Mouse (Mus musculus) heart, adult 9 months (tissue): ENCODE data around the gene Fam171a2.

Experiments
- DNase-seq, 2 experiments: peaks; one replicate each; pipeline ENCODE4 v3.0.0; 2022; ENCODE audit warnings: low spot score in 2 of 2

Fam171a2 gene

GRCm38 (mm10) chr11:102434816-102435705 is 12.4 kb downstream of the Fam171a2 start:
- DNase-seq = no peak

GRCm38 (mm10) chr11:102434406-102434805 is 13.1 kb downstream of the Fam171a2 start:
- peak; percentile 74 to 84 for DNase-seq

- no peak for DNase-seq
Measured at GRCm38 (mm10) chr11:102433866-102434265, 13.6 kb downstream of the Fam171a2 start.

- DNase-seq = peak; percentile 87 to 89
Measured at GRCm38 (mm10) chr11:102432896-102433295, 14.6 kb downstream of the Fam171a2 start.

- peak in 1 of 2 experiments; percentile 66 for DNase-seq
Measured at GRCm38 (mm10) chr11:102432115-102432843, 15.2 kb downstream of the Fam171a2 start.

GRCm38 (mm10) chr11:102431728-102432114 is 15.8 kb downstream of the Fam171a2 start:
- no peak for DNase-seq

- peak; percentile 74 to 85 for DNase-seq
Measured at GRCm38 (mm10) chr11:102431018-102431645, 16.4 kb downstream of the Fam171a2 start.

- peak; percentile 96 to 97 for DNase-seq
Measured at GRCm38 (mm10) chr11:102430121-102431017, 17.1 kb downstream of the Fam171a2 start, which contains the start of gene Grn. Gene Grn (plus strand): TSS chr11:102430315.

GRCm38 (mm10) chr11:102429551-102429950 is 17.9 kb downstream of the Fam171a2 start:
- no peak for DNase-seq

GRCm38 (mm10) chr11:102428981-102429540 is 18.4 kb downstream of the Fam171a2 start:
- DNase-seq = no peak

- no peak for DNase-seq
Measured at GRCm38 (mm10) chr11:102425555-102426316, 21.7 kb downstream of the Fam171a2 start.

GRCm38 (mm10) chr11:102424666-102425065 is 22.8 kb downstream of the Fam171a2 start:
- DNase-seq = no peak

GRCm38 (mm10) chr11:102421559-102421958 is 25.9 kb downstream of the Fam171a2 start:
- DNase-seq = no peak

- no peak for DNase-seq
Measured at GRCm38 (mm10) chr11:102418887-102419286, 28.6 kb downstream of the Fam171a2 start.

GRCm38 (mm10) chr11:102417160-102417559 is 30.3 kb downstream of the Fam171a2 start:
- no peak for DNase-seq

- no peak for DNase-seq
Measured at GRCm38 (mm10) chr11:102415034-102415802, 32.3 kb downstream of the Fam171a2 start.

GRCm38 (mm10) chr11:102413059-102413458 is 34.4 kb downstream of the Fam171a2 start:
- no peak for DNase-seq

GRCm38 (mm10) chr11:102411704-102412103 is 35.8 kb downstream of the Fam171a2 start:
- peak; percentile 71 to 91 for DNase-seq

- DNase-seq = no peak
Measured at GRCm38 (mm10) chr11:102411061-102411460, 36.4 kb downstream of the Fam171a2 start.
